Mouse (Mus musculus) spleen, adult 18-20 months (tissue): Measurements from ENCODE around the gene Prickle4.

Experiments
- DNase-seq, 2 experiments: peaks; one replicate each; pipeline ENCODE4 v3.0.0; 2022; ENCODE audit warnings: mixed read lengths in 2 of 2

Prickle4 gene

GRCm38 (mm10) chr17:47704692-47705091 lies 10.2 kb upstream of the Prickle4 start:
- no peak for DNase-seq

- no peak for DNase-seq
Observed at GRCm38 (mm10) chr17:47703556-47703955, 9.0 kb upstream of the Prickle4 start.

- no peak for DNase-seq
Observed at GRCm38 (mm10) chr17:47702548-47703345, 8.2 kb upstream of the Prickle4 start.

- no peak for DNase-seq
Observed at GRCm38 (mm10) chr17:47701793-47702192, 7.3 kb upstream of the Prickle4 start.

- no peak for DNase-seq
Observed at GRCm38 (mm10) chr17:47699055-47699454, 4.5 kb upstream of the Prickle4 start.

- no peak for DNase-seq
Observed at GRCm38 (mm10) chr17:47698156-47698555, 3.6 kb upstream of the Prickle4 start.

- no peak for DNase-seq
Observed at GRCm38 (mm10) chr17:47695337-47695710, 788 bp upstream of the Prickle4 start.

GRCm38 (mm10) chr17:47694442-47694502 lies 264 bp downstream of the Prickle4 start, which contains the start of gene Gm21981:
TSS of gene Gm21981 (minus strand) at chr17:47694455.
- no peak for DNase-seq

GRCm38 (mm10) chr17:47693671-47694441 lies 680 bp downstream of the Prickle4 start:
- DNase-seq: no peak

GRCm38 (mm10) chr17:47691650-47692049 lies 2.9 kb downstream of the Prickle4 start:
- no peak for DNase-seq

- DNase-seq: no peak
Observed at GRCm38 (mm10) chr17:47689894-47690293, 4.6 kb downstream of the Prickle4 start.

GRCm38 (mm10) chr17:47688608-47689575 lies 5.6 kb downstream of the Prickle4 start, which contains the start of gene Frs3:
TSS of gene Frs3 (plus strand) at chr17:47689030.
- peak; percentile 32 to 59 for DNase-seq

- DNase-seq: no peak
Observed at GRCm38 (mm10) chr17:47688344-47688607, 6.3 kb downstream of the Prickle4 start, which contains the start of gene Tomm6. TSS of gene Tomm6 (minus strand) at chr17:47688386.

- peak; percentile 86 to 91 for DNase-seq
Observed at GRCm38 (mm10) chr17:47687409-47688343, 6.9 kb downstream of the Prickle4 start.

GRCm38 (mm10) chr17:47682836-47683235 lies 11.7 kb downstream of the Prickle4 start:
- DNase-seq: no peak

GRCm38 (mm10) chr17:47678702-47679101 lies 15.8 kb downstream of the Prickle4 start:
- no peak for DNase-seq

GRCm38 (mm10) chr17:47678238-47678637 lies 16.3 kb downstream of the Prickle4 start:
- no peak for DNase-seq

- peak in 1 of 2 experiments; percentile 60 for DNase-seq
Observed at GRCm38 (mm10) chr17:47676581-47676980, 18.0 kb downstream of the Prickle4 start.

- DNase-seq: no peak
Observed at GRCm38 (mm10) chr17:47672311-47673111, 22.0 kb downstream of the Prickle4 start.

- DNase-seq: no peak
Observed at GRCm38 (mm10) chr17:47671988-47672310, 22.6 kb downstream of the Prickle4 start.

GRCm38 (mm10) chr17:47669166-47669565 lies 25.4 kb downstream of the Prickle4 start:
- DNase-seq: no peak

- DNase-seq: no peak
Observed at GRCm38 (mm10) chr17:47664474-47664873, 30.1 kb downstream of the Prickle4 start.
